In genomic region chr5:31597430-31597944, GRCm38 (mm10) we compare ENCODE assay signal across 8 mouse cellular contexts. TPM values are rescaled to one million over a fixed set of nuclear protein-coding genes. Genes with fewer than 3 reads are reported as not detected.
DNase-seq lines count a peak whose midpoint lies in the region; ATAC-seq and TF ChIP-seq lines count a peak whose summit lies in the region.

No protein-coding gene starts in this region.

- peaks cover 4% of the 10 kb centered on the region; the same call in 1 of the 2 replicates for H3K4me1 ChIP-seq in embryonic facial prominence, embryonic 12.5 days
- peaks cover 18% of the 10 kb centered on the region for H3K4me1 ChIP-seq in embryonic facial prominence, embryonic 10.5 days
- H3K4me1 ChIP-seq in kidney, embryonic 15.5 days, result peaks cover 25% of the 10 kb centered on the region
- H3K4me1 ChIP-seq in E14TG2a.4 (replicated peaks; ENCODE audit: low read depth, low read length), result peaks cover 77% of the 10 kb centered on the region
- H3K4me1 ChIP-seq in intestine, embryonic 15.5 days (replicated peaks), result peaks cover 11% of the 10 kb centered on the region

- ATAC-seq in embryonic facial prominence, embryonic 12.5 days (ENCODE audit: insufficient number of reproducible peaks, insufficient read depth, low FRiP score, low TSS enrichment), result no peak
- ATAC-seq in kidney, embryonic 15.5 days (replicated peaks; ENCODE audit: low FRiP score), result no peak
- ATAC-seq in intestine, embryonic 15.5 days, result no peak
- no peak for ATAC-seq in megakaryocyte progenitor cell, adult 5-6 weeks (replicated peaks; ENCODE audit: poor library complexity)

- H3K4me3 ChIP-seq in embryonic facial prominence, embryonic 12.5 days, result no peak overlapping the region
- no peak overlapping the region for H3K4me3 ChIP-seq in embryonic facial prominence, embryonic 10.5 days
- peak overlapping the region; percentile 42; the same call in 1 of the 2 replicates for H3K4me3 ChIP-seq in kidney, embryonic 15.5 days (replicated peaks)
- H3K4me3 ChIP-seq in E14TG2a.4 (replicated peaks; ENCODE audit: low read length), result peak overlapping the region; percentile 80
- peak overlapping the region; percentile 40 for H3K4me3 ChIP-seq in intestine, embryonic 15.5 days (replicated peaks)

- H3K9ac ChIP-seq in embryonic facial prominence, embryonic 12.5 days, result no peak overlapping the region
- no peak overlapping the region for H3K9ac ChIP-seq in kidney, embryonic 15.5 days
- no peak overlapping the region for H3K9ac ChIP-seq in intestine, embryonic 15.5 days

- TF ChIP-seq CTCF in E14TG2a.4 (conservative IDR thresholded peaks at IDR 0.05; ENCODE audit: low read length), result no peak

- no peaks in the 10 kb centered on the region for H3K9me3 ChIP-seq in embryonic facial prominence, embryonic 12.5 days
- H3K9me3 ChIP-seq in embryonic facial prominence, embryonic 10.5 days, result no peaks in the 10 kb centered on the region
- H3K9me3 ChIP-seq in kidney, embryonic 15.5 days (replicated peaks), result 0 out of 2 replicates have a peak, but pooled peaks cover 2% of the 10 kb centered on the region
- H3K9me3 ChIP-seq in E14TG2a.4 (ENCODE audit: low read length), result no peaks in the 10 kb centered on the region
- H3K9me3 ChIP-seq in intestine, embryonic 15.5 days, result no peaks in the 10 kb centered on the region

- 73% methylated on average over 6 of the region's 6 CpGs for WGBS in embryonic facial prominence, embryonic 12.5 days
- WGBS in embryonic facial prominence, embryonic 10.5 days, result 75% methylated on average over 6 of the region's 6 CpGs
- WGBS in kidney, embryonic 15.5 days, result 81% methylated on average over 6 of the region's 6 CpGs
- WGBS in intestine, embryonic 15.5 days, result 64% methylated on average over 6 of the region's 6 CpGs

- no peak for DNase-seq in embryonic facial prominence, embryonic 10.5 days (ENCODE audit: low spot score)
- DNase-seq in kidney, postnatal 10 days, result no peak
- no peak for DNase-seq in right cerebral cortex, postnatal 36 days (ENCODE audit: low spot score in 2 of 2)

- H3K4me2 ChIP-seq in embryonic facial prominence, embryonic 12.5 days (replicated peaks), result peak overlapping the region; percentile 69
- peak overlapping the region; percentile 77 for H3K4me2 ChIP-seq in kidney, embryonic 15.5 days
- peak overlapping the region; percentile 84 for H3K4me2 ChIP-seq in intestine, embryonic 15.5 days (replicated peaks)

- H3K36me3 ChIP-seq in embryonic facial prominence, embryonic 12.5 days, result no peaks in the 10 kb centered on the region
- H3K36me3 ChIP-seq in embryonic facial prominence, embryonic 10.5 days (replicated peaks), result no peaks in the 10 kb centered on the region
- no peaks in the 10 kb centered on the region for H3K36me3 ChIP-seq in kidney, embryonic 15.5 days
- no peaks in the 10 kb centered on the region for H3K36me3 ChIP-seq in E14TG2a.4 (ENCODE audit: insufficient read depth, low read length)
- H3K36me3 ChIP-seq in intestine, embryonic 15.5 days, result no peaks in the 10 kb centered on the region

- no peak overlapping the region for H3K27ac ChIP-seq in embryonic facial prominence, embryonic 12.5 days
- H3K27ac ChIP-seq in embryonic facial prominence, embryonic 10.5 days (replicated peaks), result no peak overlapping the region
- peak overlapping the region; percentile 73; the same call in 1 of the 2 replicates for H3K27ac ChIP-seq in kidney, embryonic 15.5 days
- 0 out of 2 replicates have a peak overlapping the region, but pooled peaks have one; percentile 74 for H3K27ac ChIP-seq in intestine, embryonic 15.5 days

- no peaks in the 10 kb centered on the region for H3K27me3 ChIP-seq in embryonic facial prominence, embryonic 12.5 days
- H3K27me3 ChIP-seq in embryonic facial prominence, embryonic 10.5 days (replicated peaks; ENCODE audit: low read depth, poor library complexity, severe bottlenecking), result peaks cover 20% of the 10 kb centered on the region
- no peaks in the 10 kb centered on the region for H3K27me3 ChIP-seq in kidney, embryonic 15.5 days
- H3K27me3 ChIP-seq in E14TG2a.4 (ENCODE audit: insufficient read depth, low read length), result no peaks in the 10 kb centered on the region
- no peaks in the 10 kb centered on the region for H3K27me3 ChIP-seq in intestine, embryonic 15.5 days (replicated peaks)

RNA-seq across cellular contexts. Expression of gene Mrpl33, which starts 0.8 kb away (rescaled TPM):
- polyA plus RNA-seq in embryonic facial prominence, embryonic 12.5 days (2016; fragmentation: Nextera tagmentation; extraction: Ambion mirVana), result 230 and 251 TPM in 2 replicates
- 237 and 243 TPM in 2 replicates for polyA plus RNA-seq in embryonic facial prominence, embryonic 10.5 days (2016; fragmentation: Nextera tagmentation; extraction: Ambion mirVana)
- polyA plus RNA-seq in kidney, embryonic 15.5 days (2015; fragmentation: Nextera tagmentation; extraction: Ambion mirVana), result 272 and 284 TPM in 2 replicates
- 321 and 322 TPM in 2 replicates for polyA plus RNA-seq in intestine, embryonic 15.5 days (2015; fragmentation: Nextera tagmentation; extraction: Ambion mirVana)
- 434 and 492 TPM in 2 replicates for total RNA-seq in megakaryocyte progenitor cell, adult 5-6 weeks (2015)
- 218 and 315 TPM in 2 replicates for total RNA-seq in megakaryocyte progenitor cell, adult 5-6 weeks (2017)

Comparison
In these comparisons a context has a peak if more than half of its experiments do, and no peak if none do; other contexts are left out.
1. H3K27ac ChIP-seq: peak in kidney, embryonic 15.5 days (single experiment) and intestine, embryonic 15.5 days (single experiment); none in embryonic facial prominence, embryonic 12.5 days (single experiment) and embryonic facial prominence, embryonic 10.5 days (single experiment).
2. H3K4me3 ChIP-seq: peak in kidney, embryonic 15.5 days (single experiment), E14TG2a.4 (single experiment) and intestine, embryonic 15.5 days (single experiment); none in embryonic facial prominence, embryonic 12.5 days (single experiment) and embryonic facial prominence, embryonic 10.5 days (single experiment).
3. Peak in every context shown above with its lines, with median percentiles within 50 percentile points of each other: H3K4me2 ChIP-seq.